Mouse (Mus musculus): ENCODE data around the gene Cfap45.
A peak's percentile ranks its signal among the peaks of the same experiment; 100 is the strongest.

The Cfap45 gene

GRCm38 (mm10) chr1:172520576-172521440 lies at the start of gene Cfap45:
TSS of gene Cfap45 (plus strand) at chr1:172520801.
- DNase-seq = peak; percentile 92 to 95

- DNase-seq = no peak
Measured at GRCm38 (mm10) chr1:172472909-172473308, 47.7 kb upstream of the Cfap45 start.

GRCm38 (mm10) chr1:172474196-172474595 lies 46.4 kb upstream of the Cfap45 start:
- no peak for DNase-seq

- DNase-seq = peak in 1 of 2 experiments; percentile 22
Measured at GRCm38 (mm10) chr1:172475054-172475741, 45.4 kb upstream of the Cfap45 start, which contains the start of gene Slamf9. TSS of gene Slamf9 (plus strand) at chr1:172475358.

- DNase-seq = no peak
Measured at GRCm38 (mm10) chr1:172478020-172478419, 42.6 kb upstream of the Cfap45 start.

GRCm38 (mm10) chr1:172480376-172480775 lies 40.2 kb upstream of the Cfap45 start:
- DNase-seq = no peak

GRCm38 (mm10) chr1:172481111-172481510 lies 39.5 kb upstream of the Cfap45 start:
- DNase-seq = no peak

- DNase-seq = peak; percentile 95 to 97
Measured at GRCm38 (mm10) chr1:172481540-172482280, 38.9 kb upstream of the Cfap45 start, which contains the start of gene Igsf9. TSS of gene Igsf9 (plus strand) at chr1:172481788.

- DNase-seq = peak in 1 of 2 experiments; percentile 60
Measured at GRCm38 (mm10) chr1:172482518-172483360, 37.9 kb upstream of the Cfap45 start.

- no peak for DNase-seq
Measured at GRCm38 (mm10) chr1:172483361-172483660, 37.3 kb upstream of the Cfap45 start.

GRCm38 (mm10) chr1:172484236-172484635 lies 36.4 kb upstream of the Cfap45 start:
- DNase-seq = no peak

- DNase-seq = no peak
Measured at GRCm38 (mm10) chr1:172484671-172485070, 35.9 kb upstream of the Cfap45 start.

GRCm38 (mm10) chr1:172485821-172486220 lies 34.8 kb upstream of the Cfap45 start:
- no peak for DNase-seq

GRCm38 (mm10) chr1:172486236-172486635 lies 34.4 kb upstream of the Cfap45 start:
- no peak for DNase-seq

GRCm38 (mm10) chr1:172486651-172487050 lies 34.0 kb upstream of the Cfap45 start:
- no peak for DNase-seq

- no peak for DNase-seq
Measured at GRCm38 (mm10) chr1:172487859-172488258, 32.7 kb upstream of the Cfap45 start.

- DNase-seq = no peak
Measured at GRCm38 (mm10) chr1:172488831-172489230, 31.8 kb upstream of the Cfap45 start.

- no peak for DNase-seq
Measured at GRCm38 (mm10) chr1:172489585-172490250, 30.9 kb upstream of the Cfap45 start.

- DNase-seq = peak; percentile 94 to 97
Measured at GRCm38 (mm10) chr1:172490261-172490661, 30.3 kb upstream of the Cfap45 start.

- DNase-seq = no peak
Measured at GRCm38 (mm10) chr1:172492047-172492446, 28.6 kb upstream of the Cfap45 start.

GRCm38 (mm10) chr1:172493516-172493915 lies 27.1 kb upstream of the Cfap45 start:
- no peak for DNase-seq

GRCm38 (mm10) chr1:172496030-172496429 lies 24.6 kb upstream of the Cfap45 start:
- DNase-seq = no peak

Measured in kidney, postnatal 4 days (tissue).